Mouse (Mus musculus) E14TG2a.4 (cell line): Measurements from ENCODE around the gene Obsl1.

Source experiments
- H3K27me3 ChIP-seq: 2 replicates; pipeline ENCODE4 v1.6.1; 2014; ENCODE audit warnings: low read length, control low read depth; ENCODE audit not compliant: insufficient read depth
- H3K36me3 ChIP-seq: 2 replicates; pipeline ENCODE4 v1.6.1; 2014; ENCODE audit warnings: low read length, control low read depth; ENCODE audit not compliant: insufficient read depth
- H3K4me1 ChIP-seq: replicated peaks from 2 replicates; pipeline ENCODE4 v1.6.1; 2014; ENCODE audit warnings: low read depth, low read length, control low read depth
- H3K4me3 ChIP-seq: replicated peaks from 2 replicates; pipeline ENCODE4 v1.5.1; 2014; ENCODE audit warnings: mild to moderate bottlenecking, low read length
- H3K9me3 ChIP-seq: 2 replicates; pipeline ENCODE4 v1.6.1; 2014; ENCODE audit warnings: low read length, control low read depth
- CTCF ChIP-seq: conservative IDR thresholded peaks from 2 replicates; pipeline ENCODE4 v1.5.1; 2014; ENCODE audit warnings: low read length
- NANOG ChIP-seq: IDR thresholded peaks from 2 replicates; pipeline ENCODE4 v1.6.1; 2014; ENCODE audit warnings: borderline replicate concordance, low read length, mixed read lengths
- POU5F1 ChIP-seq: IDR thresholded peaks from 2 replicates; pipeline ENCODE4 v1.6.1; 2014; ENCODE audit warnings: low read length, borderline replicate concordance

Obsl1 gene

DNA sequence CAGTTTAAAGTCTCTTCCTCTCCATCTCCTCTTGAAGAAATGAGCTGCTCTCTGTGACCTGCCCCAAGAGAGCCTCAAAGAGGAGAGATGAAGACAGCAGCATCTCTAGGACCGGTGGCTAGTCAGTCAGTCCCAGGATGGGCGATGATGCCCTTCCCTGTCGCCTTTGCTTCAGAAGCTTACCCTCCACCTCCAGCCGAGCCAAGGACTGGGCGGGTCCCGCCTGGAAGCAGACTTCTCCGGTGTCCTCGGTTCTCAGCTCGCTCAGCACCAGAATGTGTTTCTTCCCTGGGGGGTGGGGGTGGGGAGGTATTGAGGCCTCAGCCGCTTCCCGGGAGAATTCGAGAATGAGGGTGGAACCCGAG lies 19.2 kb downstream of the Obsl1 start:
- H3K27me3 ChIP-seq: peaks cover 95% of the 10 kb centered on the region
- TF ChIP-seq POU5F1 (no peak), NANOG (no peak), CTCF (no peak)
- H3K9me3 ChIP-seq: no peaks in the 10 kb centered on the region
- H3K4me1 ChIP-seq: peaks cover 66% of the 10 kb centered on the region
- peak overlapping the region; percentile 88 for H3K4me3 ChIP-seq
- H3K36me3 ChIP-seq: no peaks in the 10 kb centered on the region; the same call in 1 of the 2 replicates

GRCm38 (mm10) chr1:75486561-75486960 lies 19.7 kb downstream of the Obsl1 start:
- peaks cover 65% of the 10 kb centered on the region for H3K4me1 ChIP-seq
- peak overlapping the region; percentile 88 for H3K4me3 ChIP-seq
- H3K27me3 ChIP-seq: peaks cover 94% of the 10 kb centered on the region
- no peaks in the 10 kb centered on the region for H3K9me3 ChIP-seq
- H3K36me3 ChIP-seq: no peaks in the 10 kb centered on the region; the same call in 1 of the 2 replicates
- TF ChIP-seq CTCF (no peak), NANOG (no peak), POU5F1 (no peak)

DNA sequence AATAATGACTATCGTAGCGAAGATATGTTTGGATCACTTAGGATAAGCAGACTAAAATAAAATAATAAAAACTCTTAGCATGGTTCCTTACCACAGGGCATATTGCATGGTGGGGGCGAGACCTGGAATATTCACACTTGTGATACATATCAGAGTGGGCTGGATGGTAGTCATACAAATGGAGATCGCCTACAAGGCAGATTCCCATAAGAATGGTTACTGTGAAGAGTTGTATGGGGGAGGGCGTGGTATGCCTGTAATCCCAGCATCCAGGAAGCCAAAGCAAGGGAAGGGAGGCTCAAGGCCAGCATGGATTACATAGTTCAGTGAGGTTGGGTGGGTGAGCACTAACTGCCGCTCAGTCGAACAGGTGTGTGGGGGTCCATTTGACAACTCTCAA lies 25.5 kb downstream of the Obsl1 start:
- TF ChIP-seq CTCF (no peak), POU5F1 (no peak), NANOG (no peak)

GRCm38 (mm10) chr1:75480036-75480435 lies 26.2 kb downstream of the Obsl1 start:
- Histone ChIP-seq H3K27me3 (peaks cover 54% of the 10 kb centered on the region), H3K4me3 (peak overlapping the region; percentile 96), H3K9me3 (no peaks in the 10 kb centered on the region), H3K36me3 (peaks cover 21% of the 10 kb centered on the region), H3K4me1 (peaks cover 70% of the 10 kb centered on the region)
- no peak for TF ChIP-seq POU5F1
- no peak for TF ChIP-seq NANOG
- TF ChIP-seq CTCF: no peak

More for the DNA sequence above, 25.5 kb downstream of the Obsl1 start:
- Histone ChIP-seq H3K36me3 (peaks cover 14% of the 10 kb centered on the region), H3K27me3 (peaks cover 61% of the 10 kb centered on the region), H3K9me3 (no peaks in the 10 kb centered on the region), H3K4me1 (peaks cover 65% of the 10 kb centered on the region), H3K4me3 (no peak overlapping the region)

- H3K36me3 ChIP-seq: peaks cover 25% of the 10 kb centered on the region
- H3K9me3 ChIP-seq: no peaks in the 10 kb centered on the region
- peaks cover 50% of the 10 kb centered on the region for H3K27me3 ChIP-seq
- TF ChIP-seq NANOG: no peak
- TF ChIP-seq POU5F1: no peak
- TF ChIP-seq CTCF: no peak
- peaks cover 74% of the 10 kb centered on the region for H3K4me1 ChIP-seq
- H3K4me3 ChIP-seq: peak overlapping the region; percentile 96
Observed at GRCm38 (mm10) chr1:75479635-75479989, 26.6 kb downstream of the Obsl1 start.

DNA sequence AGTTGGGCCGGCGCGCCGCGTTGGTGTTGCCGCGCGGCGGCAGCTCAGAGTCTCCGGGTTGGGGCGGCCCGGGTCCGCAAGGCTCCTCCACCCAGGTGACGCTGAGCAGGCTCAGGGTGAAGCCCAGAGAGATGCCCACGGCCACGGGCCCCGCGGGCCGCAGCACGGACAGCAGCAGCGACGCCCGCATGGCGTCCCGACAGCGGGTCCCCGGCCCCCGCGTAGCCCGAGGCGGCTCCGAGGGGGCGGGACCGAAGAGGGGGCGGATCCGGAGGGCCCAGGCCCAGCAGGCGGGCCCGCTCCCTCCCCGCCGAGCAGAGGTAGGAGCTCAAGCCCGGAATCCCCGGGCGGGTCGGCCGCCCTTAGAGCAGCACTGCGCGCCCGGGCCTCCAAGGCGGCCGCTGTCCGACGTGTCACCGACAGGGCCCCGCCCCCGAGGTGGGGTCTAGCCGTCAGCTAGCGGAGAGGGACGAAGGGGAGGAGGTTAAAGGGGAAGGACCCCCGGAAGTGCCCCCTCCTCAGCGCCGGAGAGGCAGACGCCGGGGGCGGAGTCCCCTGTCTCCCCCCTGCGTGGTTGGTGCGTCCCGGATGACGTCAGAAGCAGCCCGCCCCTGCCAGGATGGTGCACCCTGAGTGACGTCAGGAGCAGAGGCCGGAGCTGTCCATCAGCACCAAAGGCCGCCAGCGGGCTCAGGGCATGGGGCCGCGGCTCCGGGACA lies 27.2 kb downstream of the Obsl1 start, which contains the start of the genes Chpf and Tmem198:
Gene Chpf, minus strand, starts transcription at position 392 of the 719 bp plus-strand sequence.
Gene Tmem198, plus strand, starts transcription at position 617 of the 719 bp plus-strand sequence.
- Histone ChIP-seq H3K36me3 (peaks cover 30% of the 10 kb centered on the region), H3K9me3 (no peaks in the 10 kb centered on the region), H3K27me3 (peaks cover 44% of the 10 kb centered on the region), H3K4me1 (peaks cover 78% of the 10 kb centered on the region), H3K4me3 (peak within 1 kb of the TSS; percentile 96)
- TF ChIP-seq NANOG (no peak), POU5F1 (no peak), CTCF (no peak)

DNA sequence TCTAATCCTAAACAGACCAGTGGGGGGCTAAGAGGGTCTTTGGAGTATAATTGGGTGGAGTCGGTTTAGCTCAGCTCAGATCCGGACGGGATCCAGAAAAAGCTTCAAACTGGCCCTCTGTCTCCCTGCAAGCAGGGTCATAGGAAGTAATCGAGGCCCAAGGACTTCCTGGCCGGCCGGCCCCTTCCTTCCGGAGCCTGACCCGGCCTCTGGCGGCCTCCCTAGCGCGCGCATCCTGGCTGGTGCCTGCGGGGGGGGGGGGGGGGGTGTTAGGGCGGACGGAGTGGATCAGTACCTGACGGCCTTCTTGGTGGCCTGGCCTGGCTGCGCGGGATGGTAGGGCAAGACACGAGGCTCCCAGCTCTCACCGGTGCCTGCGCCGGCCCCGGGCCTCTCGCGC lies 27.8 kb downstream of the Obsl1 start:
- Histone ChIP-seq H3K4me1 (peaks cover 80% of the 10 kb centered on the region), H3K27me3 (peaks cover 38% of the 10 kb centered on the region), H3K4me3 (peak overlapping the region; percentile 96), H3K36me3 (peaks cover 36% of the 10 kb centered on the region), H3K9me3 (no peaks in the 10 kb centered on the region)
- TF ChIP-seq NANOG (no peak), POU5F1 (no peak)

GRCm38 (mm10) chr1:75477966-75478290 lies 28.3 kb downstream of the Obsl1 start:
- no peaks in the 10 kb centered on the region for H3K9me3 ChIP-seq
- peaks cover 33% of the 10 kb centered on the region for H3K27me3 ChIP-seq
- peaks cover 42% of the 10 kb centered on the region for H3K36me3 ChIP-seq
- peak overlapping the region; percentile 96 for H3K4me3 ChIP-seq
- peaks cover 75% of the 10 kb centered on the region for H3K4me1 ChIP-seq
- TF ChIP-seq POU5F1 (no peak), CTCF (no peak), NANOG (no peak)
